Mouse (Mus musculus): Measurements from ENCODE around the gene Elovl6. TPM values are rescaled to one million over a fixed set of nuclear protein-coding genes. Genes with fewer than 3 reads are reported as not detected.

Elovl6 gene
- polyA plus RNA-seq, 1 experiment from 2014 or later = 33.4 TPM

DNA sequence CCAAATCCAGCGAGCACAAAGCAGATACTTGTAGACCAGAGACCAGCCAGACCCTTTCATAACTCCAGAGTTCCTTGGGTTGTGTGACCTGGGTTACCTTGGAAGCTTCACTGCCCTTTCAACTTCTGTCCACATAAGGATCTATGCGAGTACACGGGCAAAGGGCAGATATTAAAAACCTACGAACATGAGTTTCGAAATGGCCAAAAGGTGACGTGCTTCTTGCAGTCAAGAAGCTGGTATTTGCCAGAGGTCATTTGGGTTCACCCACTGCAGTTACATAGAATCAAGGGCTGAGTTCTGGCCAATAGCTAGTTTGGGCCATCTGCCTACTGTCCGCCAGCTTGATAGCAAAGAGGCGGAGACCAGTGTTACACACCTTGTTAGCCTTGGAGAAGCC is 59.6 kb downstream of the Elovl6 start:
- Histone ChIP-seq H3K4me3 (no peak overlapping the region), H3K4me1 (no peaks in the 10 kb centered on the region), H3K4me2 (replicated peaks) (no peak overlapping the region), H3K9ac (no peak overlapping the region), H3K9me3 (no peaks in the 10 kb centered on the region), H3K27me3 (replicated peaks) (no peaks in the 10 kb centered on the region), H3K36me3 (no peaks in the 10 kb centered on the region; the same call in 1 of the 2 replicates), H3K27ac (no peak overlapping the region)
- no peak for ATAC-seq (ENCODE audit: low FRiP score, low read depth)
- 96% methylated on average over 8 of the region's 8 CpGs for whole genome bisulfite sequencing

DNA sequence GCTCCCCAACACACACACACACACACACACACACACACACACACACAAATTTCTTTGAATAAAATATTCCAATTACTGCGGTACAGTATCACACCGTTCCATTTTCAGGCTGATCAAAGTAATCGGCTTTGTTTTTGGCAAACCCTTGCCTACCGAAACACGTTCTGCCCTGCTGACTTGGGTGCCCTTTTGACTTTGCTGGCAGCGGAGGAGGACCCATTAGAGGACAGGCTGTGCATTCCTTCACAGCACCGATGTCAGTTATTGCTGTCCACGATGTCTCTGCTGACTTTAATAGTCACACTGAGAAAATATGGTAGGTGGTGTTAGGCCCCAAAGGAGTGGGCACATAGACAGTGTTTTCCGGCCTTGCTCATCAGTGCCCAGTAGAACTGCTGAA is 60.8 kb downstream of the Elovl6 start:
- H3K36me3 ChIP-seq = no peaks in the 10 kb centered on the region; the same call in 1 of the 2 replicates
- H3K27me3 ChIP-seq (replicated peaks) = no peaks in the 10 kb centered on the region
- no peaks in the 10 kb centered on the region for H3K9me3 ChIP-seq
- 93% methylated on average over 9 of the region's 9 CpGs for WGBS
- no peaks in the 10 kb centered on the region for H3K4me1 ChIP-seq
- H3K4me2 ChIP-seq (replicated peaks) = no peak overlapping the region
- no peak overlapping the region for H3K27ac ChIP-seq
- H3K9ac ChIP-seq = no peak overlapping the region
- no peak for ATAC-seq (ENCODE audit: low FRiP score, low read depth)
- no peak overlapping the region for H3K4me3 ChIP-seq

DNA sequence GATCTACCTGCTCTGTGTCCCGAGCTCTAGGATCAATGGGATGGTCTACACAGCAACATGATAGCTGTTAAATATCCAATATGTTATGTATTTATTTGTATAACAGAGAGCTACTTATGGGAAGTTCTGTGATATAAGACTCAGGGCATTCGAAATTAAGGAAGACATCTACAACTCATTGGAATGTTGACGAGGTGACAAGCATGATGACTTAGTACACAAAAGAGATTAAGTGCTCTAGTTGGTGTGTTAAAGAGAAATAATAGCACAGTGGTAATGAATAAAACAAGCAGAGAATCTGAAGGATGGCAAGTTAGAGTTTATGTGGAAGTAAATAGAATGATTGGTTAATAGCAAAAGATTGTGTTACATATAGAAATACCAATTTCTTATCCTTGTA is 61.6 kb downstream of the Elovl6 start:
- Histone ChIP-seq H3K4me3 (no peak overlapping the region), H3K4me1 (no peaks in the 10 kb centered on the region), H3K4me2 (replicated peaks) (no peak overlapping the region), H3K27ac (no peak overlapping the region), H3K36me3 (no peaks in the 10 kb centered on the region; the same call in 1 of the 2 replicates), H3K9me3 (no peaks in the 10 kb centered on the region), H3K27me3 (replicated peaks) (no peaks in the 10 kb centered on the region), H3K9ac (no peak overlapping the region)
- ATAC-seq (ENCODE audit: low FRiP score, low read depth) = no peak
- WGBS = 95% methylated on average over 3 of the region's 3 CpGs

DNA sequence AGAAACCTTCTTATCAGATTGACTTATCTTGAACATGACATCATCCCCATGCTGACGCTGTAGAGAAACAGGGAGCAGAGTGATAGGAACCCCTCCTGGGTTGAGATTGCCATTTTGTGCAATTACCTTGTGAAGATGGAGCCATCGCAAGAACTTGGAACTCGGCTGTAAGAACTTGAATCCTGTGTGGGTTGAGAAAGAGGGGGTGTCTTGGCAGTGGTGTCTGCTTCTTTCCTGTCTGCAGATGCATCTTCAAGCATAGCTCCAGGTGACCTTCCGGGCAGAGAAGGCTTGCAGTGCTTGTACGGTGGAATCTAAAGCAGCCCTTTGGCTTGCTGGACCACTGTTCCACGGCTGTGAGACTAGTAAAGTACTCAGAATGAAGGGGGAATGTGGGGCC is 63.9 kb downstream of the Elovl6 start:
- Histone ChIP-seq H3K27ac (no peak overlapping the region), H3K27me3 (replicated peaks) (no peaks in the 10 kb centered on the region), H3K4me2 (replicated peaks) (no peak overlapping the region), H3K4me1 (no peaks in the 10 kb centered on the region), H3K36me3 (no peaks in the 10 kb centered on the region), H3K9ac (no peak overlapping the region), H3K4me3 (no peak overlapping the region), H3K9me3 (no peaks in the 10 kb centered on the region)
- WGBS = 95% methylated on average over 6 of the region's 6 CpGs
- ATAC-seq (ENCODE audit: low FRiP score, low read depth) = no peak

DNA sequence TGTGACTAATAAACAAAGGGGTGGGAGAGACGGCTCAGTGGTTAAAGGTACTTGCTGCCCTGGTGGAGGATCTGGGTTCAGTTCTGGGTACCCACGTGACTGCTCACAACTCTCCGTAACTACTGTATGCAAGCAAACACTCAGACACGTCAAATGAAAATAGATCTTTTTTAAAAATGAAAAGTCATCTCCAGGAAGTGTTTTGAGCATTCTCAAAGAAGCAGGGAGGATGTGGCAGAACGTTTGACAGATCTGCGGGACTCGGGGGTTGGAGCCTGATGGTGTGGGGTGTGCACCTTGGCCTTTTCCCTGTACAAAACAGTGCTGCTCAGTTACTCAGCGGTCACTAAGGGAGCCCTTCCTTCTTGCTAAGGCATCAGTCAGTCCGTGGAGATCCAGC is 70.1 kb downstream of the Elovl6 start:
- no peak for ATAC-seq (ENCODE audit: low FRiP score, low read depth)
- no peak overlapping the region for H3K4me3 ChIP-seq
- no peak overlapping the region for H3K4me2 ChIP-seq (replicated peaks)
- H3K9ac ChIP-seq = no peak overlapping the region
- H3K4me1 ChIP-seq = 0 out of 2 replicates have a peak, but pooled peaks cover 3% of the 10 kb centered on the region
- H3K9me3 ChIP-seq = no peaks in the 10 kb centered on the region
- WGBS = 89% methylated on average over 9 of the region's 9 CpGs
- H3K36me3 ChIP-seq = no peaks in the 10 kb centered on the region
- no peaks in the 10 kb centered on the region for H3K27me3 ChIP-seq (replicated peaks)
- H3K27ac ChIP-seq = no peak overlapping the region

DNA sequence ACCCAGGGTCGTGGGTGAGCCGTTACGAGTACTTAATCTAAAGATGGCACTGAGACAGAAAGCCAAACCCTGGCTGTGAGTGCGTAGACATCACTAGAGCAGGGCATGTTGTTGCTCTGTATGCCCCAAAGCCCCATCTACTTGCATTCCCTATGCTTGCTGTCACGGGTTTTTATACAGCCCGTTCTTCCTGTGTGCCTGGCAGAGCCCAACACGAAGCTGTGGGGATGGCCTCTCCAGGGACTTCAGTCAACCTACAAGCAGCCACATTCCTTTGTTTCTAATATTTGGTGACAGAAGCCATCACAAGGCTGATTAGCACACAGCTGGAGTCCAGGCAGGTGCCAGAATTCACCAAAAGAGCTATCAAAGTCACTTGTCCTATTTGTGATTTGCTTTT is 73.3 kb downstream of the Elovl6 start:
- H3K27ac ChIP-seq = no peak overlapping the region
- H3K4me3 ChIP-seq = no peak overlapping the region
- no peak overlapping the region for H3K4me2 ChIP-seq (replicated peaks)
- H3K9ac ChIP-seq = no peak overlapping the region
- ATAC-seq (ENCODE audit: low FRiP score, low read depth) = no peak
- 0 out of 2 replicates have a peak, but pooled peaks cover 3% of the 10 kb centered on the region for H3K4me1 ChIP-seq
- no peaks in the 10 kb centered on the region for H3K36me3 ChIP-seq
- WGBS = 68% methylated on average over 7 of the region's 7 CpGs
- H3K9me3 ChIP-seq = no peaks in the 10 kb centered on the region
- H3K27me3 ChIP-seq (replicated peaks) = no peaks in the 10 kb centered on the region

DNA sequence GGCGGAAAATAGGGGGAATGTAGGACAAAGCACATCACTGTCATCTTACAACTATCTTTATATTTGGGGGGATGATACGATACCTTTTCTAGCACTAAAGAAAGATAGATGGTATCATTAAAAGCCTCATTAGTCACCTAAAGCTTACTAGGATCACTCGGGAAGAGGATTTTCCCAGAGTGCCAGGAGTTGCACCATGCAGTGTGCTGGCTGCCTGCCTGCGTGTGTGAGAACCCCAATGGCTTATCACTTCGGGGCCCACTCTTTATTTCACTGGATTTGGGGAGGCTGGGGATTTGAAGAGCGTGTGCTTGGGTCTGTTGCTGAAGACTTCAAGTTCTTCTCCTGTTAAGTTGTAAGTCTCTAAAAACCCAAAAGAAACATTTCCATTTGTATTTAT is 73.8 kb downstream of the Elovl6 start:
- H3K4me2 ChIP-seq (replicated peaks) = no peak overlapping the region
- H3K9me3 ChIP-seq = no peaks in the 10 kb centered on the region
- 0 out of 2 replicates have a peak, but pooled peaks cover 3% of the 10 kb centered on the region for H3K4me1 ChIP-seq
- H3K27me3 ChIP-seq (replicated peaks) = no peaks in the 10 kb centered on the region
- no peaks in the 10 kb centered on the region for H3K36me3 ChIP-seq
- H3K27ac ChIP-seq = no peak overlapping the region
- no peak overlapping the region for H3K9ac ChIP-seq
- WGBS = 50% methylated on average over 6 of the region's 6 CpGs
- H3K4me3 ChIP-seq = no peak overlapping the region
- ATAC-seq (ENCODE audit: low FRiP score, low read depth) = no peak

DNA sequence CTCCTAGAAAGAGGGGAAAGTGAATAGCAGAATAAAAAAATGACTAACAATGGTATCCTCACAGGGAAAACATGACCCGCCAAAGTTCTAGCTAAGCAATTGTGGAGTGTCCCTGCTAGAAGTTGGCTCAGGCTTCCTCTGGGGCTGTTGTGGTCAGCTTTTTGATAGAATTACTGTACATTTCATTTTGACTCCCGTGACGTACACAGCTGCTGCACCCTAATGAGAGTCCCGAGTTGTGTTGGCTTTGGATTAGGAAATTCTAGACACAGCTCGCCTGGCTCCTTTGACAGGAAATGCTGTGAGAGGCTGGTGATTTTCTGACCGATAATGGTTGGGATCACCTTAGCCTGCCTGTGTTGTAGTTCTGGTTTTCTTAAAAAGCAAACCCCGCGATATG is 79.5 kb downstream of the Elovl6 start:
- ATAC-seq (ENCODE audit: low FRiP score, low read depth) = no peak
- Histone ChIP-seq H3K4me1 (no peaks in the 10 kb centered on the region), H3K27me3 (replicated peaks) (no peaks in the 10 kb centered on the region), H3K36me3 (no peaks in the 10 kb centered on the region), H3K9me3 (no peaks in the 10 kb centered on the region), H3K27ac (no peak overlapping the region), H3K9ac (no peak overlapping the region), H3K4me2 (replicated peaks) (no peak overlapping the region), H3K4me3 (no peak overlapping the region)
- WGBS = 88% methylated on average over 8 of the region's 8 CpGs

DNA sequence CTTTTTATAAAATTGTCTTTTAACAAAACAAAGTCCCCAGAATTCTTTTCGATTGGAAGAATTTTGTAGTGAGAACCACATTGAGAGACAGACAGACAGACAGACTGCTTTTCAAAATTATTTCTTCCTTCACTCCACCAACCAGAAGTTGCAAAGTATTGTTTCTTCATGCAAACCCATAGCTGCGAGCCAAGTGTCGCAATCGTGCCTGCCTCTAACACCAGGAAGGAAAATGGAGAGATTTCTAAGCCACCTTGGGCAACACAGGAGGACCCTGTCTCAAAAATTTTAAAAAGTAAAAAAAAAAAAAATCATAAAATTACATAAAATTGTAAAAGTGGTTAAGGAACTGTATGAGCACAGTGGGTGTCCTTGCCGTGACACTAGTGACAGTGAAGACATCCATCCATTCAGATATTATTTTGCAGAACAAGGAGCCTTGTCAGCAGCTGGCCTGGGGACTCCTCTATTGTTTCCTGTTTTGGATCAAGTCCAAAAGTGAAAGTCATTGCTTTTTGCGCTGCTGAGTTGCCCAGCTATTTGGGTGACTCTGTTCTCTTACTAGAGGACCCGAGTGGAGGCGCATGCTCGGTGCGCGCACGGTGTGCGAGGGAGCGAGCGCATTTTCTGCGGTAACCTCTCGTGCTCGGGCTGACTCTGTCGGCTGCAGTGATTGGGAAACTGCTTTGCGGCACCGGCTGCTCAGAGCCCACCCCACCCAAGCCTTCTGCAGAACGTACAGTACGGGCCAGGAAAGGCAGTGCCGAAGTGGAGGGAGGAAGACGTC is 80.3 kb downstream of the Elovl6 start:
- ATAC-seq (ENCODE audit: low FRiP score, low read depth) = peak; percentile 71; the same call in 1 of the 2 replicates
- Histone ChIP-seq H3K9ac (no peak overlapping the region), H3K36me3 (no peaks in the 10 kb centered on the region), H3K9me3 (no peaks in the 10 kb centered on the region), H3K4me3 (no peak overlapping the region), H3K4me1 (no peaks in the 10 kb centered on the region), H3K27ac (no peak overlapping the region), H3K4me2 (replicated peaks) (no peak overlapping the region), H3K27me3 (replicated peaks) (no peaks in the 10 kb centered on the region)
- 88% methylated on average over 25 of the region's 25 CpGs for WGBS

DNA sequence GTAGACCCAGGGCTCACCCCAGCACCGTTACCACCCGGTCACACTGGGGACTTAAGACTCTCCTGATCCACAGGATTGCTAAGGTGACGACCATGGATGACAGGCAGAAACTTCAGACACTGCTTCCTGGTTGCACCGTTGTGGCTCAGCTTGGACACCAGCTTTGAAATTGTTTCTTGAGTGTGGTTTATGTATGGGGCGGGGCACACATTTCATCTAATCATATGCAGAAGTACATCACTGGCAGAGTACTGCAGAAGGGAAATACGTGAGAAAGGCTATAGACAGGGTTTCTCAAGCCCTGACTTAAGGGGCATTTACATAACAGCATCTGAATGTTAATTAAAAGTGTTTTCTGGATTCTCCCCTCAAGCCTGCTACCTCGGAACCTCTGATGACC is 81.6 kb downstream of the Elovl6 start:
- Histone ChIP-seq H3K27me3 (replicated peaks) (no peaks in the 10 kb centered on the region), H3K4me2 (replicated peaks) (no peak overlapping the region), H3K9ac (no peak overlapping the region), H3K27ac (no peak overlapping the region), H3K9me3 (no peaks in the 10 kb centered on the region), H3K4me3 (no peak overlapping the region), H3K4me1 (no peaks in the 10 kb centered on the region), H3K36me3 (no peaks in the 10 kb centered on the region)
- 91% methylated on average over 7 of the region's 7 CpGs for WGBS
- no peak for ATAC-seq (ENCODE audit: low FRiP score, low read depth)

DNA sequence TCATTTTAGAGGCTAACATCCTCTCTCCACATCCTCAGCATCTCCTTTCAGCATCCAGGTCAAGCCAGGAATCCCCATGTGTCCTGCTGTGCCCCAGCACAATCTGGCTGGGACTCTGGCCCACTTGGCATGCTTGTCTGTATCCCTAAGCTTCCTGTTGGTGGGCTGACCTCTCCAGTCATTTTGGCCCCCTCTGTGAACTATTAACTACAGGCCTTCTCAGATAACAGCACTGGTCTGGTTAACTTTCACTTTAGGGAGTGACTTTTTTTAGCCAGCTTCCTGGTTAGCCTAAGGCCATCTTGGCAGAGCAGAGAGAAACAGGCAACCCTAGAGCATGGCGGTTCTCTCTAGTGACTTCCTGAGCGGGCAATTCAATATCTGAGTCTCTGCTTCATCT is 82.1 kb downstream of the Elovl6 start:
- peaks cover 2% of the 10 kb centered on the region; the same call in 1 of the 2 replicates for H3K4me1 ChIP-seq
- 93% methylated on average over 2 of the region's 2 CpGs for WGBS
- no peak overlapping the region for H3K27ac ChIP-seq
- H3K4me2 ChIP-seq (replicated peaks) = no peak overlapping the region
- ATAC-seq (ENCODE audit: low FRiP score, low read depth) = no peak
- no peak overlapping the region for H3K9ac ChIP-seq
- H3K36me3 ChIP-seq = no peaks in the 10 kb centered on the region
- H3K27me3 ChIP-seq (replicated peaks) = no peaks in the 10 kb centered on the region
- H3K4me3 ChIP-seq = no peak overlapping the region
- no peaks in the 10 kb centered on the region for H3K9me3 ChIP-seq

DNA sequence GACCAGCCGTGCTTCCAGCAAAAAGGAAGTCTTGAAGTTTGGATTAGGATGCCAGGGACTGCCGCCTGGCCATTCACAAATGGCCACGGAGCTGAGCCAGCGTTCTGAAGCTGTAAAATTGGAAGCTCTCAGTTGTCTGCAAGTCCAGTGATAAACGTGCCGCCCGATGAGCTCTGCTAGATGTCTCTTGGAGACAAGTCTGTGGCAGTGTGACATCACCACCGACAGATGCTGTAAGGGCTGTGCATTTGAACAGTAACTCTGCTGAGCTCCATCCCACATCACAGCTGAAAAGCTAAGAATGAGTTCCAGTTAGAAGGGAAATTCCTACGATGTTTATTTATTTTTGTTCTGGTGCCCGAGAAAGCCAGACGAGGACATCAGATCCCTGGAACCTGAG is 85.3 kb downstream of the Elovl6 start:
- Histone ChIP-seq H3K4me1 (peaks cover 5% of the 10 kb centered on the region; the same call in 1 of the 2 replicates), H3K4me3 (no peak overlapping the region), H3K9me3 (no peaks in the 10 kb centered on the region), H3K36me3 (no peaks in the 10 kb centered on the region), H3K27ac (no peak overlapping the region), H3K9ac (no peak overlapping the region), H3K4me2 (replicated peaks) (no peak overlapping the region), H3K27me3 (replicated peaks) (no peaks in the 10 kb centered on the region)
- 86% methylated on average over 11 of the region's 11 CpGs for WGBS
- ATAC-seq (ENCODE audit: low FRiP score, low read depth) = no peak

Data from neural tube, embryonic 12.5 days (tissue).